Mouse (Mus musculus): ENCODE measurements around the gene Dkkl1. TPM values are rescaled to one million over a fixed set of nuclear protein-coding genes. Genes with fewer than 3 reads are reported as not detected.
A peak's percentile ranks its signal among the peaks of the same experiment; 100 is the strongest.

The Dkkl1 gene
- total RNA-seq, 2 experiments from 2014 or later = 16.3 to 18.7 TPM

DNA sequence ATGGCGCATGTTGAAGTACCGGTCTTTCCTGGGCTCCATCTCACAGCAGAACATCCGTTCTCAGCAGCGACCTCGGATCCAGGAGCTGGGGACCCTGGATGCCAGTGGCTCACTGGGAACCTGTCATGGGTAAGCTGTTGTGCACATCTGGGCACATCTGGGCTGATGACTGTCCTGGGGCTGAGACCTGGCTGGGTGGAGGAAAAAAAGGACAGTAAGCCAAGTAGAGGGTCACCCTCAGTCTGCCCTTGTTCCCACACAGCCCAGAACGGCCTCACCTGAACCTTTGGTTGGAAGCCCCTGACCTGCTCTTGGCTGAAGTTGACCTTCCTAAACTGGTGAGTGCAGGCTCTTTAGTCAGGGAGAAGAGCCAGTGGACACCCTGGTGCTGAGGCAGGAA is 53.0 kb downstream of the Dkkl1 start:
- intact Hi-C loops (cut with DNase I) = no loop called here
- peak in 1 of 2 experiments; percentile 38 for DNase-seq (ENCODE audit: extremely low spot score in 1 of 2, low spot score in 2 of 2)

Small RNAs within 50 kb of the gene (microRNA-seq; reads per million reads assigned to microRNA genes)
- gene Mir7055 = 2.3 reads per million

Other genes starting within 250 kb of the Dkkl1 start
- 10 to 100 TPM; 93.4 to 95.5 TPM for gene Cpt1c, start 237.3 kb downstream of the Dkkl1 start, total RNA-seq (2021)
- gene Prmt1, start 225.6 kb downstream of the Dkkl1 start, total RNA-seq (2021) = 100 to 1,000 TPM; 253 to 257 TPM
- 10 to 100 TPM; 25.5 to 32.2 TPM for gene Irf3, start 214.5 kb downstream of the Dkkl1 start, total RNA-seq (2021)
- gene Bcl2l12, start 213.4 kb downstream of the Dkkl1 start, total RNA-seq (2021) = 1 to 10 TPM; 3.8 to 5.1 TPM
- gene Scaf1, start 195.8 kb downstream of the Dkkl1 start, total RNA-seq (2021) = 100 to 1,000 TPM; 156 to 160 TPM
- gene Rras, start 194.2 kb downstream of the Dkkl1 start, total RNA-seq (2021) = 1 to 10 TPM; 8.7 to 9.6 TPM
- gene Prr12, start 159.3 kb downstream of the Dkkl1 start, total RNA-seq (2021) = 10 to 100 TPM; 67.4 to 68.0 TPM
- gene Nosip, start 149.7 kb downstream of the Dkkl1 start, total RNA-seq (2021) = 10 to 100 TPM; 50.1 to 52.3 TPM
- gene Prrg2, start 149.5 kb downstream of the Dkkl1 start, total RNA-seq (2021) = 1 to 10 TPM; 5.3 to 9.0 TPM
- 1 to 10 TPM; 6.4 to 7.5 TPM for gene Rcn3, start 119.9 kb downstream of the Dkkl1 start, total RNA-seq (2021)
- gene Fcgrt, start 108.3 kb downstream of the Dkkl1 start, total RNA-seq (2021) = 10 to 100 TPM; 16.5 to 18.7 TPM
- 100 to 1,000 TPM; 482 to 530 TPM for gene Rps11, start 87.7 kb downstream of the Dkkl1 start, total RNA-seq (2021)
- gene Rpl13a, start 83.4 kb downstream of the Dkkl1 start, total RNA-seq (2021) = 100 to 1,000 TPM; 739 TPM
- gene Gm45713, start 75.9 kb downstream of the Dkkl1 start, total RNA-seq (2021) = not detected
- 1 to 10 TPM; 2.7 to 3.3 TPM for gene Flt3l, start 75.7 kb downstream of the Dkkl1 start, total RNA-seq (2021)
- gene Pih1d1, start 57.8 kb downstream of the Dkkl1 start, total RNA-seq (2021) = 10 to 100 TPM; 60.0 to 66.7 TPM
- 10 to 100 TPM; 13.3 to 16.7 TPM for gene Aldh16a1, start 57.6 kb downstream of the Dkkl1 start, total RNA-seq (2021)
- gene Slc17a7, start 48.2 kb downstream of the Dkkl1 start, total RNA-seq (2021) = 1,000 to 10,000 TPM; 1,057 to 1,070 TPM
- gene Gfy, start 32.6 kb downstream of the Dkkl1 start, total RNA-seq (2021) = under 1 TPM in 1 of 2 experiments, not detected in 1; 0.17 TPM
- not detected for gene Pth2, start 31.2 kb downstream of the Dkkl1 start, total RNA-seq (2021)
- 1 to 10 TPM; 2.0 to 2.3 TPM for gene Ccdc155, start 7.3 kb downstream of the Dkkl1 start, total RNA-seq (2021)
- gene Tead2, start 3.6 kb upstream of the Dkkl1 start, total RNA-seq (2021) = 1 to 10 TPM; 6.6 to 6.8 TPM
- gene Cd37, start 27.0 kb upstream of the Dkkl1 start, total RNA-seq (2021) = 1 to 10 TPM; 4.1 to 4.3 TPM
- gene Slc6a16, start 28.9 kb upstream of the Dkkl1 start, total RNA-seq (2021) = 1 to 10 TPM; 1.4 to 1.7 TPM
- gene Slc6a21, start 65.4 kb upstream of the Dkkl1 start, total RNA-seq (2021) = under 1 TPM; 0.41 to 0.60 TPM
- gene Trpm4, start 121.6 kb upstream of the Dkkl1 start, total RNA-seq (2021) = 10 to 100 TPM; 20.5 to 32.2 TPM
- 1 to 10 TPM in 1 of 2 experiments, under 1 TPM in 1; 0.99 to 1.3 TPM for gene Hrc, start 123.1 kb upstream of the Dkkl1 start, total RNA-seq (2021)
- gene Ppfia3, start 154.9 kb upstream of the Dkkl1 start, total RNA-seq (2021) = 100 to 1,000 TPM; 142 to 147 TPM
- 100 to 1,000 TPM; 176 to 192 TPM for gene Lin7b, start 158.4 kb upstream of the Dkkl1 start, total RNA-seq (2021)
- 100 to 1,000 TPM; 352 to 384 TPM for gene Snrnp70, start 183.6 kb upstream of the Dkkl1 start, total RNA-seq (2021)
- gene Kcna7, start 193.5 kb upstream of the Dkkl1 start, total RNA-seq (2021) = not detected
- not detected for gene Ntf5, start 201.5 kb upstream of the Dkkl1 start, total RNA-seq (2021)
- gene Lhb, start 208.7 kb upstream of the Dkkl1 start, total RNA-seq (2021) = not detected
- 10 to 100 TPM; 16.9 to 17.3 TPM for gene Gys1, start 222.7 kb upstream of the Dkkl1 start, total RNA-seq (2021)
- 10 to 100 TPM; 31.3 to 41.1 TPM for gene Ruvbl2, start 225.9 kb upstream of the Dkkl1 start, total RNA-seq (2021)
- 100 to 1,000 TPM; 445 to 456 TPM for gene Ftl1, start 247.7 kb upstream of the Dkkl1 start, total RNA-seq (2021)

All from left cerebral cortex, postnatal 10 days (tissue).